Mouse (Mus musculus) E14TG2a.4 (cell line): ENCODE measurements at regions not wholly inside any gene's neighbourhood (a gene's known extent, or its start where the extent isn't known, plus 50 kb on each side); places are given as distances from the start of the nearest gene placed in this dataset.

Source experiments
- CTCF ChIP-seq: conservative IDR thresholded peaks from 2 replicates; pipeline ENCODE4 v1.5.1; 2014; ENCODE audit warnings: low read length
- NANOG ChIP-seq: IDR thresholded peaks from 2 replicates; pipeline ENCODE4 v1.6.1; 2014; ENCODE audit warnings: borderline replicate concordance, low read length, mixed read lengths
- POU5F1 ChIP-seq: IDR thresholded peaks from 2 replicates; pipeline ENCODE4 v1.6.1; 2014; ENCODE audit warnings: low read length, borderline replicate concordance

GRCm38 (mm10) chr5:13033332-13033731 lies 91.9 kb upstream of the Sema3a start:
- TF ChIP-seq CTCF (no peak), POU5F1 (no peak), NANOG (no peak)
